Mouse (Mus musculus) neural tube, embryonic 11.5 days (tissue): ENCODE measurements at regions not wholly inside any gene's neighbourhood (a gene's known extent, or its start where the extent isn't known, plus 50 kb on each side); places are given as distances from the start of the nearest gene placed in this dataset.

ENCODE experiments used
- ATAC-seq: fragments of 200-750 bp; cut with Nextera tagmentation; 2 replicates; pipeline ENCODE4 v1.8.0; 2017; ENCODE audit warnings: moderate number of reproducible peaks, mild to moderate bottlenecking, moderate TSS enrichment, moderate library complexity; ENCODE audit not compliant: insufficient read depth, low FRiP score, low TSS enrichment
- DNase-seq: peaks from one replicate; pipeline ENCODE4 v3.0.0-alpha.2; 2015; ENCODE audit warnings: low spot score
- H3K27ac ChIP-seq: fragments of 300-500 bp; sonication (generic); 2 replicates; pipeline ENCODE4 v1.5.1; 2014; ENCODE audit warnings: low read depth, mild to moderate bottlenecking, low read length
- H3K27me3 ChIP-seq: fragments of 300-500 bp; sonication (generic); 2 replicates; pipeline ENCODE4 v1.6.1; 2014; ENCODE audit warnings: mild to moderate bottlenecking, low read length, mixed read lengths; ENCODE audit not compliant: control insufficient read depth, insufficient read depth
- H3K36me3 ChIP-seq: fragments of 300-500 bp; sonication (generic); 2 replicates; pipeline ENCODE4 v1.6.1; 2014; ENCODE audit warnings: mild to moderate bottlenecking, low read length, moderate library complexity, mixed read lengths; ENCODE audit not compliant: control insufficient read depth, insufficient read depth
- H3K4me1 ChIP-seq: fragments of 300-500 bp; sonication (generic); 2 replicates; pipeline ENCODE4 v1.6.1; 2014; ENCODE audit warnings: low read length, mixed read lengths; ENCODE audit not compliant: control insufficient read depth, insufficient read depth
- H3K4me2 ChIP-seq: fragments of 300-500 bp; sonication (generic); 2 replicates; pipeline ENCODE4 v1.6.1; 2014; ENCODE audit warnings: low read depth, mild to moderate bottlenecking, moderate library complexity
- H3K4me3 ChIP-seq: fragments of 300-500 bp; sonication (generic); 2 replicates; pipeline ENCODE4 v1.5.1; 2014; ENCODE audit warnings: low read depth, low read length
- H3K9ac ChIP-seq: fragments of 300-500 bp; sonication (generic); 2 replicates; pipeline ENCODE4 v1.6.1; 2014; ENCODE audit warnings: mild to moderate bottlenecking, low read length
- H3K9me3 ChIP-seq: fragments of 300-500 bp; sonication (generic); 2 replicates; pipeline ENCODE4 v1.6.1; 2016; ENCODE audit warnings: low read length; ENCODE audit not compliant: control insufficient read depth
- WGBS: fragments of 180-500 bp; shearing (Covaris S2); extraction: QIAGEN DNeasy Blood & Tissue Kit; methylation state at CpG from one replicate; pipeline ENCODE4 v1.1.7; 2014; 5-methylcytosine and 5-hydroxymethylcytosine counted together

- H3K4me1 ChIP-seq: peaks cover 11% of the 10 kb centered on the region
- ATAC-seq (no peak), DNase-seq (no peak)
- H3K27ac ChIP-seq: no peak overlapping the region
- 84% methylated on average over 24 of the region's 24 CpGs for WGBS
- H3K9me3 ChIP-seq: no peaks in the 10 kb centered on the region
- peak overlapping the region; percentile 56; the same call in 1 of the 2 replicates for H3K4me3 ChIP-seq
- no peak overlapping the region; the same call in 1 of the 2 replicates for H3K4me2 ChIP-seq
- H3K36me3 ChIP-seq: no peaks in the 10 kb centered on the region
- no peak overlapping the region for H3K9ac ChIP-seq
- H3K27me3 ChIP-seq: no peaks in the 10 kb centered on the region
Observed at GRCm38 (mm10) chr2:167776251-167777168, 86.9 kb upstream of the Tmem189 start.

GRCm38 (mm10) chr2:167775218-167775915 is 85.7 kb upstream of the Tmem189 start:
- DNase-seq: no peak
- ATAC-seq: no peak
- WGBS: 68% methylated on average over 20 of the region's 20 CpGs

GRCm38 (mm10) chr2:167774806-167775179 is 85.2 kb upstream of the Tmem189 start:
- Histone ChIP-seq H3K9ac (no peak overlapping the region), H3K27me3 (no peaks in the 10 kb centered on the region)

More at GRCm38 (mm10) chr2:167775218-167775915, 85.7 kb upstream of the Tmem189 start:
- no peaks in the 10 kb centered on the region for H3K36me3 ChIP-seq
- H3K27ac ChIP-seq: no peak overlapping the region
- peaks cover 11% of the 10 kb centered on the region for H3K4me1 ChIP-seq
- no peak overlapping the region for H3K4me3 ChIP-seq
- H3K9ac ChIP-seq: no peak overlapping the region
- H3K4me2 ChIP-seq: no peak overlapping the region
- H3K27me3 ChIP-seq: no peaks in the 10 kb centered on the region
- no peaks in the 10 kb centered on the region for H3K9me3 ChIP-seq

GRCm38 (mm10) chr2:167774166-167774805 is 84.7 kb upstream of the Tmem189 start:
- ATAC-seq: no peak
- Histone ChIP-seq H3K4me2 (no peak overlapping the region), H3K36me3 (no peaks in the 10 kb centered on the region), H3K9me3 (no peaks in the 10 kb centered on the region), H3K9ac (no peak overlapping the region; the same call in 1 of the 2 replicates), H3K4me3 (no peak overlapping the region), H3K4me1 (peaks cover 11% of the 10 kb centered on the region), H3K27me3 (no peaks in the 10 kb centered on the region), H3K27ac (no peak overlapping the region)
- WGBS: 88% methylated on average over 2 of the region's 2 CpGs
- DNase-seq: no peak

More at GRCm38 (mm10) chr2:167774806-167775179, 85.2 kb upstream of the Tmem189 start:
- Histone ChIP-seq H3K36me3 (no peaks in the 10 kb centered on the region), H3K4me1 (peaks cover 11% of the 10 kb centered on the region), H3K4me2 (no peak overlapping the region), H3K27ac (no peak overlapping the region), H3K4me3 (no peak overlapping the region), H3K9me3 (no peaks in the 10 kb centered on the region)
- no peak for DNase-seq
- ATAC-seq: no peak
- whole genome bisulfite sequencing: 25% methylated on average over 10 of the region's 10 CpGs

GRCm38 (mm10) chr2:167772834-167773233 is 83.2 kb upstream of the Tmem189 start:
- no peaks in the 10 kb centered on the region for H3K9me3 ChIP-seq
- DNase-seq: no peak
- ATAC-seq: no peak
- H3K4me2 ChIP-seq: no peak overlapping the region
- 94% methylated on average over 5 of the region's 5 CpGs for WGBS
- H3K36me3 ChIP-seq: no peaks in the 10 kb centered on the region
- H3K27me3 ChIP-seq: no peaks in the 10 kb centered on the region
- no peak overlapping the region for H3K9ac ChIP-seq
- H3K27ac ChIP-seq: no peak overlapping the region
- H3K4me3 ChIP-seq: no peak overlapping the region
- peaks cover 2% of the 10 kb centered on the region; the same call in 1 of the 2 replicates for H3K4me1 ChIP-seq

GRCm38 (mm10) chr2:167767962-167768361 is 78.3 kb upstream of the Tmem189 start:
- no peak overlapping the region for H3K4me3 ChIP-seq
- DNase-seq (no peak), ATAC-seq (no peak)
- H3K4me1 ChIP-seq: no peaks in the 10 kb centered on the region
- H3K9ac ChIP-seq: no peak overlapping the region
- no peak overlapping the region for H3K27ac ChIP-seq
- no peaks in the 10 kb centered on the region for H3K36me3 ChIP-seq
- no peak overlapping the region for H3K4me2 ChIP-seq
- no peaks in the 10 kb centered on the region for H3K27me3 ChIP-seq
- WGBS: 91% methylated on average over 13 of the region's 13 CpGs
- no peaks in the 10 kb centered on the region for H3K9me3 ChIP-seq

- H3K9ac ChIP-seq: no peak overlapping the region
- H3K4me1 ChIP-seq: no peaks in the 10 kb centered on the region
- no peaks in the 10 kb centered on the region for H3K9me3 ChIP-seq
- DNase-seq (no peak), ATAC-seq (no peak)
- H3K27ac ChIP-seq: no peak overlapping the region
- no peaks in the 10 kb centered on the region for H3K36me3 ChIP-seq
- WGBS: 90% methylated on average over 8 of the region's 8 CpGs
- H3K4me3 ChIP-seq: no peak overlapping the region
- H3K27me3 ChIP-seq: no peaks in the 10 kb centered on the region
- H3K4me2 ChIP-seq: no peak overlapping the region
Observed at GRCm38 (mm10) chr2:167767371-167767770, 77.7 kb upstream of the Tmem189 start.

- H3K9me3 ChIP-seq: no peaks in the 10 kb centered on the region
- H3K27ac ChIP-seq: no peak overlapping the region
- ATAC-seq (no peak), DNase-seq (no peak)
- no peak overlapping the region for H3K4me2 ChIP-seq
- no peak overlapping the region for H3K9ac ChIP-seq
- no peaks in the 10 kb centered on the region for H3K27me3 ChIP-seq
- no peak overlapping the region for H3K4me3 ChIP-seq
- H3K4me1 ChIP-seq: no peaks in the 10 kb centered on the region
- H3K36me3 ChIP-seq: no peaks in the 10 kb centered on the region
- WGBS: 88% methylated on average over 6 of the region's 6 CpGs
Observed at GRCm38 (mm10) chr2:167765811-167766210, 76.2 kb upstream of the Tmem189 start.
